Mouse (Mus musculus) liver, embryonic 16.5 days (tissue): Measurements from ENCODE around the gene Aldh1l1. TPM values are rescaled to one million over a fixed set of nuclear protein-coding genes. Genes with fewer than 3 reads are reported as not detected.

Experiments used
- ATAC-seq: fragments of 200-750 bp; cut with Nextera tagmentation; 2 replicates; pipeline ENCODE4 v1.8.0; 2017; ENCODE audit warnings: low read depth, mild to moderate bottlenecking, moderate number of reproducible peaks, moderate library complexity
- H3K27ac ChIP-seq: fragments of 300-500 bp; sonication (generic); 2 replicates; pipeline ENCODE4 v1.5.1; 2014; ENCODE audit warnings: mild to moderate bottlenecking, low read length
- H3K27me3 ChIP-seq: fragments of 300-500 bp; sonication (generic); 2 replicates; pipeline ENCODE4 v1.6.1; 2014; ENCODE audit warnings: low read depth, low read length, mixed read lengths; ENCODE audit not compliant: control insufficient read depth, insufficient read depth
- H3K36me3 ChIP-seq: fragments of 300-500 bp; sonication (generic); 2 replicates; pipeline ENCODE4 v1.6.1; 2014; ENCODE audit warnings: mild to moderate bottlenecking; ENCODE audit not compliant: control insufficient read depth, insufficient read depth
- H3K4me1 ChIP-seq: fragments of 300-500 bp; sonication (generic); 2 replicates; pipeline ENCODE4 v1.6.1; 2014; ENCODE audit warnings: low read depth, low read length, mixed read lengths; ENCODE audit not compliant: control insufficient read depth
- H3K4me2 ChIP-seq: fragments of 300-500 bp; sonication (generic); 2 replicates; pipeline ENCODE4 v1.6.1; 2014; ENCODE audit warnings: low read depth, low read length, mixed read lengths
- H3K4me3 ChIP-seq: fragments of 300-500 bp; sonication (generic); 2 replicates; pipeline ENCODE4 v1.5.1; 2014; ENCODE audit warnings: low read depth, mild to moderate bottlenecking, low read length
- H3K9ac ChIP-seq: fragments of 300-500 bp; sonication (generic); 2 replicates; pipeline ENCODE4 v1.6.1; 2014; ENCODE audit warnings: low read depth, low read length
- H3K9me3 ChIP-seq: fragments of 300-500 bp; sonication (generic); replicated peaks from 2 replicates; pipeline ENCODE4 v1.6.1; 2016; ENCODE audit warnings: low read length; ENCODE audit not compliant: control insufficient read depth
- WGBS: fragments of 180-500 bp; shearing (Covaris S2); extraction: QIAGEN DNeasy Blood & Tissue Kit; methylation state at CpG from one replicate; pipeline ENCODE4 v1.1.7; 2014; ENCODE audit not compliant: insufficient replicate concordance; 5-methylcytosine and 5-hydroxymethylcytosine counted together
- polyA plus RNA-seq: library from polyadenylated mRNA; unstranded; fragments of >200 nt; fragmentation: Nextera tagmentation; extraction: Ambion mirVana; gene quantifications from 2 replicates; pipeline ENCODE4 v1.2.1, GENCODE M21; 2015

Gene Aldh1l1
- polyA plus RNA-seq, 1 experiment from 2014 or later: 48.3 TPM

DNA sequence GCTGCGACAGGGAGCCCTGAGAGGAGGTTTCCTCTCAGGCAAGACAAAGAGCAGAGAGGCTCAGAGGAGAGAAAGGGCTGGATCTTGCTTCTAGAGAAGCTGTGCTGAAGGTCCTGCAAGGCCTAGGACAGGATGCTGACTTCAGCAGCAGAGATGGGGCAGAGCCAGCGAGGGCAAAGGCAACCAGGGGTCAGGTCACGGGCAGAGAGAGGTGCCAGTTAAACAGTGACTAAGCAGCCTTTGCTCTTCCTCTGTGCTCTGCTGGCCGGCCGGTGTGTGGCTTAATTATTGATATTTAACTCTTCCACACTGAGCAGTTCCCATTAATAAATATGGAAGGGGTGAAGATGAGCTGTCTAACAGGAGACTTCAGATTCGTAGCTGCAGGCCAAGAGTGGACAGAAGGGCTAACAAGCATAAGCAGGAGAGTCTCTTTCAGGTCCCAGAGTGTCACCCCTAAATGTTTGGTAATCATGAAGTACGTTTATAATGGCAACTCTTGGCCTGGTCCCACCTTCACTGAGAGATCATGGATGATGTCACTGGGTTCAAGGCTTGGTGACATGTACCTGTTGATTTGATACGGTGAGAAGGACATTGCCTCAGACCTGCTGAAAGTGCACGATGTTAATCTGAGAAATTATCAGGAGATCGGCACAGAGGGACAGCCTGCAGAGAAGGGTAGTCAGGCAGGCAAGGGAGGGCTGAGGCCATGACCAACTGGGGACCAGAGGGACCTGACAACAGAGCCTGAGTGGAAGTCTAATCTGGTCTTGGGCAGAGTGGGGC is 5.9 kb downstream of the Aldh1l1 start:
- 48% methylated on average over 10 of the region's 10 CpGs for WGBS
- H3K27ac ChIP-seq: peak overlapping the region; percentile 51

DNA sequence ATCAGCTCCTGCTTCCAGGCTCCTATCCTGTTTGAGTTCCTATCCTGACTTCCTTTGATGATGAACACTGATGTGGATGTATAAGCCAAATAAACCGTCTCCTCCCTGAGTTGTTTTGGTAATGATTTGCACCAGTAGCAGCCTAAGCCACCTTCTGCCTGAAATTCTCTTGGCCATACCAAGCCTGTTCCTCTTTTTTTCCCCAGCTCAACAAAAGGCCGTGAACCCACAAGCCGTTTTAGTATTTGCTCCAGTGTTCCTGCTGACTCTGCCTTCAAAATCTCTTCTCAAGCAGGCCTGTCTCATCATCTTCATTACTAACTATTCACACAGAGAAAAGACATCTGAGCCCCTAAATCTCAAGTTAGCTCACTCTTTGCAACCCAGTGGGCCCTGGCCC is 7.9 kb downstream of the Aldh1l1 start:
- Histone ChIP-seq H3K27ac (no peak overlapping the region), H3K4me3 (no peak overlapping the region), H3K9me3 (no peaks in the 10 kb centered on the region), H3K36me3 (no peaks in the 10 kb centered on the region), H3K4me2 (no peak overlapping the region), H3K9ac (no peak overlapping the region), H3K27me3 (no peaks in the 10 kb centered on the region), H3K4me1 (no peaks in the 10 kb centered on the region; the same call in 1 of the 2 replicates)
- ATAC-seq: no peak
- 26% methylated on average over 3 of the region's 3 CpGs for WGBS

More for the DNA sequence above, 5.9 kb downstream of the Aldh1l1 start:
- Histone ChIP-seq H3K27me3 (no peaks in the 10 kb centered on the region), H3K36me3 (no peaks in the 10 kb centered on the region), H3K4me3 (no peak overlapping the region), H3K4me2 (no peak overlapping the region), H3K9ac (no peak overlapping the region), H3K9me3 (no peaks in the 10 kb centered on the region), H3K4me1 (no peaks in the 10 kb centered on the region; the same call in 1 of the 2 replicates)
- peak; percentile 89 for ATAC-seq

DNA sequence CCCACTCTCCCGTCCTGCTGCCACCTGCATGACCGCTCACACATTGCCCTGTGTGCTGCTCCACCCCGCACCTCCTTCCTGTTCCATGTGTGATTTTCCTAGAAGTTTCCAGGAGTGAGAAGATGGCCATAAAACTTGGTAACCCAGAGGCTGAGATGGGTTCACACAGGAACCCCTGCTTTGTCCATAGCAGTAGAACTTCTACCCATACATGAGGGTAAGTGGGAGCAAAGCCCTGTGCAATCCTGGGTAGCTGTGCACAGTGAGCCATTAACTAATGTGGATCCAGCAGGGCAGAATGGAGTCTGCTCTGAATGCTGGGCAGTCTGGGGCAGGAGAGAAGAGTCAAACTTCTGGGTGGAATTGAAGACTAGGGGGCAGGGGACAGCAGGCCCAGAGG is 8.3 kb downstream of the Aldh1l1 start:
- Histone ChIP-seq H3K4me1 (no peaks in the 10 kb centered on the region; the same call in 1 of the 2 replicates), H3K4me3 (no peak overlapping the region), H3K9ac (no peak overlapping the region), H3K36me3 (no peaks in the 10 kb centered on the region), H3K27me3 (no peaks in the 10 kb centered on the region), H3K9me3 (no peaks in the 10 kb centered on the region), H3K27ac (no peak overlapping the region), H3K4me2 (no peak overlapping the region)
- no peak for ATAC-seq
- WGBS: 62% methylated on average over 3 of the region's 3 CpGs

DNA sequence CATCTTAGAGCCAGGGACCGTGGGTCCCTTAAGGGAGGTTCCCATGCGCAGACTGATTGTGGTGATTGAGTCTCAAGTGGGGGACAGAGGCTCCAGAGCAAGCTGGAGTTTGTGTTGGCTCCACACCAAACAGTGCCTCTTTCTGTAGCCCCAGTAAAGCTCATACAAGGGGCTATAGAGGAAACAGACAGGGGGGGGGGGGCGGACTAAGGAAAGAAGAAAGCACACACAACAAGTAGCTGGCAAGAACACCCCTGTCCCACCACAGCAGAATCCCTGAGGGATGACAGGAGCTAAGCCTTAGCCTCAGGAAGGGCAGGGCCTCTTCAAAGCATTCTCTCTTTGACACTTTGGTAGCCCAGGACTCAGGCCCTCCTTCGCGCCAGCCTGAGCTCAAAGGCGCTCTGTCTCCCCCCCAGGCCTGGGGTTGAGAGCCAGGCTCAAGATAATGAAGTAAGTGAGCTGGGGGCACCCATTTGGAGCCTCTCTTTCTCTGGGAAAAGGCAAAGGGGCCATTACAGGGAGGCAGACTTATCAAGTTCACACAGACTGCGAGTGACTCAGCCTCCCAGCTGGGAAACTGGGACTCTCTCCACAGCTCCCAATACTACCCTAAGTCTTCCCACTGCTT is 9.2 kb downstream of the Aldh1l1 start:
- H3K4me1 ChIP-seq: no peaks in the 10 kb centered on the region; the same call in 1 of the 2 replicates
- H3K36me3 ChIP-seq: no peaks in the 10 kb centered on the region
- H3K4me3 ChIP-seq: no peak overlapping the region
- no peaks in the 10 kb centered on the region for H3K9me3 ChIP-seq
- H3K4me2 ChIP-seq: no peak overlapping the region
- H3K27ac ChIP-seq: no peak overlapping the region
- no peaks in the 10 kb centered on the region for H3K27me3 ChIP-seq
- no peak for ATAC-seq
- 57% methylated on average over 6 of the region's 7 CpGs for WGBS
- H3K9ac ChIP-seq: no peak overlapping the region

GRCm38 (mm10) chr6:90496217-90496616 is 10.0 kb downstream of the Aldh1l1 start:
- WGBS: 43% methylated on average over 3 of the region's 3 CpGs
- Histone ChIP-seq H3K4me2 (no peak overlapping the region), H3K36me3 (no peaks in the 10 kb centered on the region), H3K4me1 (no peaks in the 10 kb centered on the region; the same call in 1 of the 2 replicates), H3K9me3 (no peaks in the 10 kb centered on the region), H3K27ac (no peak overlapping the region), H3K9ac (no peak overlapping the region), H3K4me3 (no peak overlapping the region), H3K27me3 (no peaks in the 10 kb centered on the region)
- ATAC-seq: no peak

GRCm38 (mm10) chr6:90499509-90499908 is 13.3 kb downstream of the Aldh1l1 start:
- no peak for ATAC-seq
- Histone ChIP-seq H3K9ac (no peak overlapping the region), H3K27me3 (no peaks in the 10 kb centered on the region), H3K4me1 (no peaks in the 10 kb centered on the region; the same call in 1 of the 2 replicates), H3K27ac (no peak overlapping the region), H3K9me3 (no peaks in the 10 kb centered on the region), H3K4me3 (no peak overlapping the region), H3K4me2 (no peak overlapping the region), H3K36me3 (no peaks in the 10 kb centered on the region)
- WGBS: 47% methylated on average over 4 of the region's 4 CpGs

- H3K4me1 ChIP-seq: no peaks in the 10 kb centered on the region; the same call in 1 of the 2 replicates
- no peak for ATAC-seq
- no peaks in the 10 kb centered on the region for H3K36me3 ChIP-seq
These were observed 15.2 kb downstream of the Aldh1l1 start for GRCm38 (mm10) chr6:90501222-90501940.

GRCm38 (mm10) chr6:90505906-90506305 is 19.7 kb downstream of the Aldh1l1 start:
- peaks cover 4% of the 10 kb centered on the region for H3K4me1 ChIP-seq
- H3K9me3 ChIP-seq: no peaks in the 10 kb centered on the region
- H3K36me3 ChIP-seq: no peaks in the 10 kb centered on the region
- H3K27me3 ChIP-seq: no peaks in the 10 kb centered on the region
- H3K4me2 ChIP-seq: no peak overlapping the region
- ATAC-seq: no peak
- peak overlapping the region; percentile 31; the same call in 1 of the 2 replicates for H3K27ac ChIP-seq
- 44% methylated on average over 6 of the region's 6 CpGs for WGBS
- no peak overlapping the region for H3K9ac ChIP-seq
- no peak overlapping the region for H3K4me3 ChIP-seq

More at GRCm38 (mm10) chr6:90501222-90501940, 15.2 kb downstream of the Aldh1l1 start:
- no peak overlapping the region for H3K4me2 ChIP-seq
- H3K9me3 ChIP-seq: no peaks in the 10 kb centered on the region
- no peak overlapping the region for H3K9ac ChIP-seq
- H3K4me3 ChIP-seq: no peak overlapping the region
- WGBS: 47% methylated on average over 8 of the region's 8 CpGs
- no peaks in the 10 kb centered on the region for H3K27me3 ChIP-seq
- H3K27ac ChIP-seq: no peak overlapping the region
